Mouse (Mus musculus) intestine, postnatal 0 days (tissue): ENCODE data around the gene Eml3. TPM values are rescaled to one million over a fixed set of nuclear protein-coding genes. Genes with fewer than 3 reads are reported as not detected.

Experiments
- ATAC-seq: fragments of 200-750 bp; cut with Nextera tagmentation; 2 replicates; pipeline ENCODE4 v1.8.0; 2017; ENCODE audit warnings: mild to moderate bottlenecking, moderate TSS enrichment, moderate library complexity
- H3K27ac ChIP-seq: fragments of 300-500 bp; sonication (generic); 2 replicates; pipeline ENCODE4 v1.5.1; 2014; ENCODE audit warnings: mild to moderate bottlenecking, low read depth, low read length, moderate library complexity
- H3K27me3 ChIP-seq: fragments of 300-500 bp; sonication (generic); replicated peaks from 2 replicates; pipeline ENCODE4 v1.6.1; 2014; ENCODE audit warnings: low read length, mixed read lengths; ENCODE audit not compliant: control insufficient read depth, insufficient read depth
- H3K36me3 ChIP-seq: fragments of 300-500 bp; sonication (generic); 2 replicates; pipeline ENCODE4 v1.6.1; 2014; ENCODE audit warnings: mild to moderate bottlenecking, moderate library complexity; ENCODE audit not compliant: control insufficient read depth, insufficient read depth
- H3K4me1 ChIP-seq: fragments of 300-500 bp; sonication (generic); replicated peaks from 2 replicates; pipeline ENCODE4 v1.6.1; 2014; ENCODE audit warnings: antibody characterized with exemption, low read length, mixed read lengths; ENCODE audit not compliant: control insufficient read depth, insufficient read depth
- H3K4me2 ChIP-seq: fragments of 300-500 bp; sonication (generic); replicated peaks from 2 replicates; pipeline ENCODE4 v1.6.1; 2014; ENCODE audit warnings: low read depth, mild to moderate bottlenecking, moderate library complexity
- H3K4me3 ChIP-seq: fragments of 300-500 bp; sonication (generic); 2 replicates; pipeline ENCODE4 v1.5.1; 2014; ENCODE audit warnings: low read depth, low read length
- H3K9ac ChIP-seq: fragments of 300-500 bp; sonication (generic); 2 replicates; pipeline ENCODE4 v1.6.1; 2014; ENCODE audit warnings: mild to moderate bottlenecking, low read depth, low read length
- H3K9me3 ChIP-seq: fragments of 300-500 bp; sonication (generic); 2 replicates; pipeline ENCODE4 v1.6.1; 2016; ENCODE audit warnings: mixed run types; ENCODE audit not compliant: control insufficient read depth
- CTCF ChIP-seq: sonication (generic); IDR thresholded peaks from 2 replicates; pipeline ENCODE4 v1.5.1; 2016; ENCODE audit warnings: low read depth, mild to moderate bottlenecking, control low read depth, antibody characterized with exemption, moderate library complexity
- WGBS: fragments of 180-500 bp; shearing (Covaris S2); extraction: QIAGEN DNeasy Blood & Tissue Kit; methylation state at CpG from one replicate; pipeline ENCODE4 v1.1.7; 2014; 5-methylcytosine and 5-hydroxymethylcytosine counted together
- polyA plus RNA-seq: library from polyadenylated mRNA; unstranded; fragments of >200 nt; fragmentation: Nextera tagmentation; extraction: Ambion mirVana; gene quantifications from 2 replicates; pipeline ENCODE4 v1.2.1, GENCODE M21; 2015

Eml3 gene
- polyA plus RNA-seq, 1 experiment from 2014 or later = 12.0 TPM

GRCm38 (mm10) chr19:8981450-8982168 is 52.3 kb downstream of the Eml3 start:
- H3K9ac ChIP-seq = no peak overlapping the region
- H3K4me2 ChIP-seq = no peak overlapping the region
- H3K27ac ChIP-seq = peak overlapping the region; percentile 89; the same call in 1 of the 2 replicates
- 45% methylated on average over 2 of the region's 2 CpGs for WGBS
- no peak for ATAC-seq
- H3K36me3 ChIP-seq = peaks cover 25% of the 10 kb centered on the region
- no peaks in the 10 kb centered on the region for H3K9me3 ChIP-seq
- H3K27me3 ChIP-seq = no peaks in the 10 kb centered on the region
- no peak overlapping the region for H3K4me3 ChIP-seq
- no peak for TF ChIP-seq CTCF
- H3K4me1 ChIP-seq = peaks cover 27% of the 10 kb centered on the region

DNA sequence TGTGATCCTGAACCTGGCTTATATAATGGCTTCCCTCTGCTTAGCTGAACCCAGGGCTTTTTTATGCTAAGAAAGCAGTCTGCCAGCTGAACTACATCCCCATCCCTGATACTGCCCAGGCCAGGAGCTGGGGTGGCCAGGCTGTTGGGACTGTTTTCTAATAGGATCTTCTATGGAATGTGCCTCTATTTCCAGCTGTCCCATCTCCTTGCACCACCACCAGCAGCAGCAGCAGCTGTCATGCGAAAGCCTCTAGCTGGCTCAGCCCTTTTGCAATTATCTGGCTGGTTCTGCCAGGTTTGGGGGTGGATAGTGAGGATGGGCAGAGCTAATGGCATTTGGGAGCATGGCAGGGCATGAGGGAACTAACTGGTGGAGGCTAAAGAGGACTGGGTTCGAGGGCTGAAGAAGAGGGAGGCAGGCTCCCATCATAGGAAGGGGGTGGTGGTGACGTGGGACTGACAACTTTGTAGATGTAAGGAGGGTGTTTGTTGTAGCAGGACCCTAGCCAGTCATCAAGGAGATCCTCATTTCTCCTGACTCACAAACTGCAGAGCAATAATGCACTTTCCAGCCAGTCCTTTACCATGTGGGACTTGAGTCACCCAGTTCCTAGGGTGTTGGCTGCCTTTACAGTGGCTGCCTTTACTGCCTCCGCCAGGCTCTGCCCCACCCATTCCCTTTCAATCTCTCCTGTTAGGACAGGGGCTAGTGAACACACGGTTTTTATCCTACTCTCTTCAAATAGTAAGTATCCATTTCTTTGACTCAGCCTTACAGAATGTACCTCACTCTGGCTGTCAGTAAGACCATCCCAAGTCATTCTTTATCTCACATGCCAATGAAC is 53.2 kb downstream of the Eml3 start:
- peak; percentile 85 for ATAC-seq

DNA sequence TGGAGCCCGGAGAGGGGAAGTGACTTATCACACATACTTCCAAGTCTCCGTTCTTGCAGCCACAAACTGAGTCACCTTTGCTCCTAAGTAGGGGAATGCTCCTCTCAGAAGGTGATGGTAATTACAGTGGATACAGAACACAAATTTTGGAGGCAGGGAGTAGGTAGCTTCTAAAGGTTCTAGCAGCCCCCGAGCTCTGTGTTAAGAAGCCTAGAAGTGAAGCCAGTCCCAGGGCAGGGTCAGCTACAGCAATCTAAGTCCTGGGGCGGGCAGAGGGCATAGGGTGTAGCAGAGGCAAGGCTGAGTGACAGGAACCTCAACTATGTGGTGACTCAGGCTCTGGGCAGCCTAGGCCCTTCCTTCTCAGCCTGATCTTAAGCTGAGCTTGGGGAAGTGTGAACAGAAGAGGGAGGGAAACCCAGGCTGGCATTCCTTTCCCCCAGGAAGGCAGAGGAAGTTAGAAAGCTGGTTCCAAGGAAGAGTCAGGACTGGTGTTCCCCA is 53.8 kb downstream of the Eml3 start:
- no peak overlapping the region for H3K4me3 ChIP-seq

More for the DNA sequence above, 53.2 kb downstream of the Eml3 start:
- Histone ChIP-seq H3K36me3 (peaks cover 18% of the 10 kb centered on the region), H3K9me3 (no peaks in the 10 kb centered on the region), H3K4me1 (peaks cover 27% of the 10 kb centered on the region), H3K27ac (peak overlapping the region; percentile 89), H3K9ac (peak overlapping the region; percentile 34), H3K27me3 (no peaks in the 10 kb centered on the region), H3K4me3 (no peak overlapping the region), H3K4me2 (peak overlapping the region; percentile 49)
- 42% methylated on average over 5 of the region's 5 CpGs for WGBS
- no peak for TF ChIP-seq CTCF

DNA sequence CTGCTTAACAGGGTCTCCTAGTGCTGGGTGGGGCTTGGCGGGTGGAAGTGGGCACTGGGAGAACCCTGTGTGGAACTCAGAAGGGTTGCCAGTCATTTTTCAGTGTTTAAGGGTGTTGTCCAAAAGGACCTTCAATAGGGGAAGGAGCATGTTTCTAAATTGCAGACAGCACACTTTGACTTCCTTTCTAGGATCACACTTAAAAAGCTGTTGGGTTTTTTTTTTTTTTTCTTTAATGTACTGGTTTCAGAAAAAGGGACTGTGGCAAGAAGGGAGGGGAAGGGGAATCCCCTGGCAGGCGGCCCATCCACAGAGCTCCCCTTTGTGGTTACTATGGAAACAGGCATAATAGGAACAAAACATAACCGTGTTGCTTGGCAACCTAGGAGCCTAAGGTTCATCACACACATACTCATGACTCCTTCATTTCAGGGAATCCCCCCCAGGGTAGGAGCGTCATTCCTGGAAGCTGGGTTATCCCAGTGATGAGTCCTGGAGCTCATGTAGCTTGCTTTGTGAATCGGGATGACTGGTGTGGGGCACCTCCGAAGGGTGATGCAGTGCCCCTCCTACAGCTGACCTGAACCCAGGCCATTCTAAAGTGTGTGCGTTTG is 55.0 kb downstream of the Eml3 start:
- H3K4me2 ChIP-seq = no peak overlapping the region
- H3K4me3 ChIP-seq = no peak overlapping the region
- no peak overlapping the region for H3K9ac ChIP-seq
- ATAC-seq = peak; percentile 20
- H3K27me3 ChIP-seq = no peaks in the 10 kb centered on the region
- no peak for TF ChIP-seq CTCF
- H3K9me3 ChIP-seq = no peaks in the 10 kb centered on the region
- no peaks in the 10 kb centered on the region for H3K36me3 ChIP-seq
- peaks cover 27% of the 10 kb centered on the region for H3K4me1 ChIP-seq
- WGBS = 15% methylated on average over 7 of the region's 7 CpGs
- H3K27ac ChIP-seq = peak overlapping the region; percentile 89; the same call in 1 of the 2 replicates

More for the DNA sequence above, 53.8 kb downstream of the Eml3 start:
- H3K9me3 ChIP-seq = no peaks in the 10 kb centered on the region
- peak; percentile 89 for ATAC-seq
- TF ChIP-seq CTCF = no peak
- H3K27me3 ChIP-seq = no peaks in the 10 kb centered on the region
- H3K27ac ChIP-seq = peak overlapping the region; percentile 89
- H3K36me3 ChIP-seq = peaks cover 11% of the 10 kb centered on the region
- 19% methylated on average over 4 of the region's 4 CpGs for WGBS
- H3K4me2 ChIP-seq = peak overlapping the region; percentile 49
- peaks cover 27% of the 10 kb centered on the region for H3K4me1 ChIP-seq
- peak overlapping the region; percentile 34 for H3K9ac ChIP-seq

DNA sequence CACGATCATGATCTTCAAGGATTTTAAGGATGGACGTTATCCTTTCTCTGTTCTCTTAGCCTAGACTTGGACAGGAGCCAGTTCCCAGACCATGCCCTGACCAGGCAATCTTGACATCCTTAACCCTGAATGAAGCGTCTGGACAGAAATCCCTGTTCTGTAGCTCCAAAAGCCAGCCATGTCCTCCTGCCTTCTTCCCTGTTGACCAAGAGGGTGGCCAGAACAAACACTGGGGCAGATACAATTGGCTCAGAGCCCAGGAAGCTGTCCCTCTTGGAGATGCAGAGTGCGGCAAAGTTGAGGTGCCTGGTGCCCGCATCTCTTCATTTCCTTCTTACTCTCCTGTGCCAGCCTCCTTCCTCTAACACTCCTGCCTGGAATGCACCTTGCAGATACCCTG is 56.5 kb downstream of the Eml3 start:
- TF ChIP-seq CTCF = no peak
- H3K36me3 ChIP-seq = no peaks in the 10 kb centered on the region
- H3K4me1 ChIP-seq = peaks cover 27% of the 10 kb centered on the region
- WGBS = 66% methylated on average over 5 of the region's 5 CpGs
- H3K27ac ChIP-seq = no peak overlapping the region
- H3K9ac ChIP-seq = no peak overlapping the region
- H3K4me3 ChIP-seq = no peak overlapping the region
- H3K4me2 ChIP-seq = no peak overlapping the region
- H3K9me3 ChIP-seq = no peaks in the 10 kb centered on the region
- no peak for ATAC-seq
- no peaks in the 10 kb centered on the region for H3K27me3 ChIP-seq

DNA sequence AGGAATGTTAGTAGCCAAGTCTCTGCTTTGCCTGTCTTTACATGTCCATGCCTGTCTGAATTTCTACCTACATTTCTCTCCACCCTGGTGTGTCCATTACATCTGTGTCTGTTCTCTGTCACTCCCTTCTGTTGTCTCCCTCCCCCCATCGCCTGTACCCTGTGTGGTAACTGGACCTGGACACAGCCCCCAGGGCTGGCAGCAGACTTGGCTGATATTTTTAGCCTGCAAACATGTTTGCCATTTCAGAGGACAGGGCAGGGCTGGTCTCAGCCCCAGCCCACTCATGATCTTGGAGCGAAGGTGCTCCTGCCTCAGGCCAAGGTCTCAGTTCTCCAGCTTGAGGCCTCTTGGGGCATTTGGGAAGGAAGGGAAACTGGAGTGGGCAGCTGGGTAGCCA is 58.5 kb downstream of the Eml3 start:
- Histone ChIP-seq H3K27ac (no peak overlapping the region), H3K4me1 (peaks cover 23% of the 10 kb centered on the region), H3K36me3 (no peaks in the 10 kb centered on the region), H3K4me3 (no peak overlapping the region), H3K4me2 (no peak overlapping the region), H3K27me3 (no peaks in the 10 kb centered on the region), H3K9me3 (no peaks in the 10 kb centered on the region), H3K9ac (no peak overlapping the region)
- 64% methylated on average over 2 of the region's 2 CpGs for WGBS
- ATAC-seq = no peak
- TF ChIP-seq CTCF = no peak
